Mouse (Mus musculus) midbrain, embryonic 15.5 days (tissue): ENCODE measurements around the gene Ttc9c. TPM values are rescaled to one million over a fixed set of nuclear protein-coding genes. Genes with fewer than 3 reads are reported as not detected.

Experiments
- ATAC-seq: fragments of 200-750 bp; cut with Nextera tagmentation; replicated peaks from 2 replicates; pipeline ENCODE4 v1.8.0; 2017; ENCODE audit warnings: moderate TSS enrichment
- H3K27ac ChIP-seq: fragments of 300-500 bp; sonication (generic); 2 replicates; pipeline ENCODE4 v1.5.1; 2015; ENCODE audit warnings: mild to moderate bottlenecking, inconsistent platforms
- H3K27me3 ChIP-seq: fragments of 300-500 bp; sonication (generic); replicated peaks from 2 replicates; pipeline ENCODE4 v1.6.1; 2015; ENCODE audit warnings: inconsistent platforms
- H3K36me3 ChIP-seq: fragments of 300-500 bp; sonication (generic); replicated peaks from 2 replicates; pipeline ENCODE4 v1.6.1; 2015; ENCODE audit warnings: inconsistent platforms
- H3K4me1 ChIP-seq: fragments of 300-500 bp; sonication (generic); 2 replicates; pipeline ENCODE4 v1.6.1; 2015; ENCODE audit warnings: inconsistent platforms
- H3K4me2 ChIP-seq: fragments of 300-500 bp; sonication (generic); 2 replicates; pipeline ENCODE4 v1.6.1; 2015; ENCODE audit warnings: inconsistent platforms, mild to moderate bottlenecking, moderate library complexity
- H3K4me3 ChIP-seq: fragments of 300-500 bp; sonication (generic); 2 replicates; pipeline ENCODE4 v1.5.1; 2015; ENCODE audit warnings: mild to moderate bottlenecking, inconsistent platforms
- H3K9ac ChIP-seq: fragments of 300-500 bp; sonication (generic); 2 replicates; pipeline ENCODE4 v1.6.1; 2015; ENCODE audit warnings: mild to moderate bottlenecking, inconsistent platforms
- H3K9me3 ChIP-seq: fragments of 300-500 bp; sonication (generic); 2 replicates; pipeline ENCODE4 v1.6.1; 2016; ENCODE audit warnings: inconsistent platforms
- WGBS: fragments of 180-500 bp; shearing (Covaris S2); methylation state at CpG from one replicate; pipeline ENCODE4 v1.1.7; 2015; ENCODE audit warnings: mixed read lengths; 5-methylcytosine and 5-hydroxymethylcytosine counted together
- polyA plus RNA-seq: library from polyadenylated mRNA; unstranded; fragments of >200 nt; fragmentation: Nextera tagmentation; extraction: Ambion mirVana; gene quantifications from 2 replicates; pipeline ENCODE4 v1.2.1, GENCODE M21; 2015

Ttc9c gene
- polyA plus RNA-seq, result 59.8 and 60.4 TPM in 2 replicates

- Histone ChIP-seq H3K9me3 (no peaks in the 10 kb centered on the region), H3K4me1 (peaks cover 60% of the 10 kb centered on the region), H3K36me3 (peaks cover 8% of the 10 kb centered on the region; the same call in 1 of the 2 replicates), H3K4me2 (peak within 1 kb of the TSS; percentile 88), H3K27ac (peak within 1 kb of the TSS; percentile 98), H3K27me3 (no peaks in the 10 kb centered on the region), H3K4me3 (peak within 1 kb of the TSS; percentile 84), H3K9ac (peak within 1 kb of the TSS; percentile 90)
- peak; percentile 94 for ATAC-seq
- under 1% methylated on average over 33 of the region's 33 CpGs for WGBS
Observed at GRCm38 (mm10) chr19:8818801-8819595, at the start of gene Ttc9c. TSS of gene Ttc9c (minus strand) at chr19:8819333.

DNA sequence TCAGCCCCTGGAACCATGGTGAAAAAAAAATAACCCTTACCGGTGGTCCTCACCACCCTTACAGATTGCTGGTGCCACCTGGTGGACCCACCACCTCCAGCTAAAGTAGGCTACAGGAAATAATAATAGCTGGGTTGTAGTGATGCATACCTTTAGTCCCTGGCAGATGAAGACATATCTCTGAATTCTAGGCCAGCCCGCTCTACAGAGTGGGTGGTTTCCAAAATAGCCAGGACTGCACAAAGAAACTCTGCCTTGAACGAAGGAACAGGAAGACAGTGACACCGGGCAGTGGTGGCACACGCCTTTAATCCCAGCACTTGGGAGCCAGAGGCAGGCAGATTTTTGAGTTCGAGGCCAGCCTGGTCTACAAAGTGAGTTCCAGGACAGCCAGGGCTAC is 45.1 kb upstream of the Ttc9c start:
- no peaks in the 10 kb centered on the region for H3K4me1 ChIP-seq
- no peak overlapping the region for H3K27ac ChIP-seq
- ATAC-seq, result no peak
- H3K27me3 ChIP-seq, result no peaks in the 10 kb centered on the region
- H3K9ac ChIP-seq, result no peak overlapping the region
- 81% methylated on average over 6 of the region's 6 CpGs for WGBS
- no peak overlapping the region for H3K4me2 ChIP-seq
- H3K4me3 ChIP-seq, result no peak overlapping the region
- H3K9me3 ChIP-seq, result no peaks in the 10 kb centered on the region
- H3K36me3 ChIP-seq, result no peaks in the 10 kb centered on the region

DNA sequence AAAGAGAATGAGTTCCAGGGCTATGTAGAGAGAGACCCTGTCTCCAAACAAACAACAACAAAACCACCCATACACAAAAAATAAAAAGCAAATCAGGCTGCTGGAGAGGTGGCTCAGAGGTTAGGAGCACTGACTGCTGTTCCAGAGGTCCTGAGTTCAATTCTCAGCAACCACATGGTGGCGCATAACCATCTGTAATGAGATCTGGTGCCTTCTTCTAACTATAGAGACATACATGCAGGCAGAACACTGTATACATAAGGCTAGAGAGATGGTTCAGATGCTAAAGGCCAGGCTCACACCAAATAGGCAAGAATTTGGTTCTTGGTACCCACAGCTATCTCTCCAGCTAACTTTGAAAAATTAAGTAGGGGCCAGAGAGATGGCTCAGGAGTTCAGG is 39.9 kb upstream of the Ttc9c start:
- no peak overlapping the region for H3K9ac ChIP-seq
- no peaks in the 10 kb centered on the region for H3K36me3 ChIP-seq
- no peak for ATAC-seq
- H3K4me3 ChIP-seq, result no peak overlapping the region
- no peak overlapping the region for H3K27ac ChIP-seq
- no peaks in the 10 kb centered on the region for H3K9me3 ChIP-seq
- 20% methylated on average over 1 of the region's 1 CpGs for WGBS
- no peak overlapping the region for H3K4me2 ChIP-seq
- no peaks in the 10 kb centered on the region for H3K27me3 ChIP-seq
- no peaks in the 10 kb centered on the region for H3K4me1 ChIP-seq

DNA sequence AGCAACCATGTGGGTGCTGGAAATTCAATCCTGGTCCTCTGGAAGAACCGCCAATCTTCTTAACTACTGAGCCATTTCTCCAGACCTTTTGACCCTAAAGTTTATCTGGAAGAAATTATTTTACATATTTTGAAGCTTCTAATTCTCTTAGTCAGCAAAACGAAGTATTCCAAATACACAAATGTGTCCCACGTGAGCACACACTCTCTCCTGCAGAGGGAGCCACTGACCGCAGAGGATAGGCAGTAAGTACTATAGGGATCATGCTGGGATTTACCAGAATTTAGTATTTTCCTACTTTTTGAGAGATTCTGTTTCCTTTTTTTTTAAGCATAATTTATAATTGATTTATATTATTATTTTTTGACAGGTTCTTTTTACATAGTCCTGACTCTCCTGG is 38.6 kb upstream of the Ttc9c start:
- H3K27me3 ChIP-seq, result no peaks in the 10 kb centered on the region
- no peak overlapping the region for H3K27ac ChIP-seq
- H3K4me1 ChIP-seq, result no peaks in the 10 kb centered on the region
- WGBS, result 41% methylated on average over 4 of the region's 4 CpGs
- no peak overlapping the region for H3K4me2 ChIP-seq
- H3K4me3 ChIP-seq, result no peak overlapping the region
- ATAC-seq, result no peak
- H3K9me3 ChIP-seq, result no peaks in the 10 kb centered on the region
- no peak overlapping the region for H3K9ac ChIP-seq
- H3K36me3 ChIP-seq, result no peaks in the 10 kb centered on the region

DNA sequence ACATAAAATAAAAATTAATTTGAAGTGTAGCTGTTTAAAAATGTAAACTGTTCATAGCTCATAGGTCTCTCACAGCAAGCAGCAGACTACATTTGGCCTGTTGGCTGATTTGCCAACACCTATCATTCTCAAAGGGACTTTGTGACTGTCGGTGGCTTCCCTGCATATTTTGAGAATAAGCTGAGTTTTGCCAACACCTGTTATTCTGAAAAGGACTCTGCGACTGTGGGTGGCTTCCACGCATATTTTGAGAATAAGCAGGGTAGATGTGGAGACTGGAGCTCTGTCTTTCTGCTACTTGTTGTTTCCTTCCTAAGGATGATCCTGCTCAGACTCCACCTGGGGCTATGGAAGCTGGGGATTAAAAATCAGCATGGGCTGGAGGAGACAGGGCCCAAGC is 34.0 kb upstream of the Ttc9c start:
- no peak overlapping the region for H3K4me3 ChIP-seq
- H3K4me2 ChIP-seq, result no peak overlapping the region
- H3K9me3 ChIP-seq, result no peaks in the 10 kb centered on the region
- H3K27ac ChIP-seq, result no peak overlapping the region
- peaks cover 7% of the 10 kb centered on the region; the same call in 1 of the 2 replicates for H3K36me3 ChIP-seq
- ATAC-seq, result no peak
- H3K9ac ChIP-seq, result no peak overlapping the region
- no peaks in the 10 kb centered on the region for H3K27me3 ChIP-seq
- no peaks in the 10 kb centered on the region for H3K4me1 ChIP-seq
- 83% methylated on average over 3 of the region's 3 CpGs for WGBS

- Histone ChIP-seq H3K4me1 (no peaks in the 10 kb centered on the region), H3K9ac (no peak overlapping the region), H3K27me3 (no peaks in the 10 kb centered on the region), H3K4me3 (no peak overlapping the region), H3K9me3 (no peaks in the 10 kb centered on the region), H3K27ac (no peak overlapping the region), H3K36me3 (peaks cover 9% of the 10 kb centered on the region), H3K4me2 (no peak overlapping the region)
- 65% methylated on average over 10 of the region's 10 CpGs for WGBS
- no peak for ATAC-seq
Observed at GRCm38 (mm10) chr19:8852236-8852928, 33.2 kb upstream of the Ttc9c start.

- H3K9ac ChIP-seq, result no peak overlapping the region
- no peaks in the 10 kb centered on the region for H3K27me3 ChIP-seq
- H3K27ac ChIP-seq, result no peak overlapping the region
- no peak overlapping the region for H3K4me2 ChIP-seq
- no peaks in the 10 kb centered on the region for H3K4me1 ChIP-seq
- peaks cover 16% of the 10 kb centered on the region for H3K36me3 ChIP-seq
- 56% methylated on average over 7 of the region's 7 CpGs for WGBS
- no peaks in the 10 kb centered on the region for H3K9me3 ChIP-seq
- no peak for ATAC-seq
- H3K4me3 ChIP-seq, result no peak overlapping the region
Observed at GRCm38 (mm10) chr19:8851639-8852038, 32.5 kb upstream of the Ttc9c start.

DNA sequence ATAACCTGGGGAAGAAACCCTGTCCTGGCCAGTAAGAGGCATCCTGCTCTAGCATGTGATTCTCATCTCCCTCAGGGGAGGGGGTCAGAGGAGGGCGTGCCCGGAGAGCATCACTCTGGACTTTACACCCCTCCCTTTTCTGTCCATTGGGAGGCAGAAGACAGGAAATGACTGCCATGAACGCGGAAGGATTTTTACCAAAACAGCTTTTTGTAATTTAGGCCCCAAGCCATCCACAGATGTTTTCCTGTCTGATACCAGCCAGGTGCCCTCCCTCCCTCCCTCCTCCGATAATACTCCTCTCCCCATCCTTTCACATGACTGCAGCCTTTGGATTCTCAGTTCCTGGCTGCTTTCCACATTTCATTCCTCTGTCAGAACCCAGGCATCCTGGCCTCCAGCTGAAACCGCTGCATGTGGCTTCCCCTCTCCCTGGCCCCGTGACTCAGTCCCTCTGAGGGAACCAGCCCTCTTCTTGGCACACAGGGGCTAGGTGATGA is 31.3 kb upstream of the Ttc9c start, which contains the start of gene Lrrn4cl:
Lrrn4cl (plus strand) TSS at position 367 of the 500 bp plus-strand sequence.
- ATAC-seq, result 0 out of 2 replicates have a peak, but pooled peaks have one; percentile 41
- Histone ChIP-seq H3K36me3 (peaks cover 28% of the 10 kb centered on the region), H3K9me3 (no peaks in the 10 kb centered on the region), H3K27ac (no peak within 1 kb of the TSS), H3K27me3 (no peaks in the 10 kb centered on the region), H3K4me2 (no peak within 1 kb of the TSS), H3K4me3 (no peak within 1 kb of the TSS), H3K9ac (no peak within 1 kb of the TSS), H3K4me1 (no peaks in the 10 kb centered on the region)
- 47% methylated on average over 7 of the region's 7 CpGs for WGBS

- Histone ChIP-seq H3K4me2 (no peak overlapping the region), H3K9ac (no peak overlapping the region), H3K9me3 (no peaks in the 10 kb centered on the region), H3K27ac (no peak overlapping the region), H3K4me1 (no peaks in the 10 kb centered on the region), H3K4me3 (no peak overlapping the region), H3K27me3 (no peaks in the 10 kb centered on the region), H3K36me3 (peaks cover 28% of the 10 kb centered on the region)
- no peak for ATAC-seq
- WGBS, result 87% methylated on average over 5 of the region's 5 CpGs
Observed at GRCm38 (mm10) chr19:8848356-8848755, 29.2 kb upstream of the Ttc9c start.

GRCm38 (mm10) chr19:8844371-8845129 is 25.4 kb upstream of the Ttc9c start:
- Histone ChIP-seq H3K9me3 (no peaks in the 10 kb centered on the region), H3K4me2 (no peak overlapping the region), H3K27ac (no peak overlapping the region), H3K4me1 (peaks cover 21% of the 10 kb centered on the region), H3K36me3 (peaks cover 28% of the 10 kb centered on the region), H3K27me3 (no peaks in the 10 kb centered on the region), H3K9ac (no peak overlapping the region), H3K4me3 (no peak overlapping the region)
- WGBS, result 54% methylated on average over 5 of the region's 5 CpGs
- no peak for ATAC-seq

GRCm38 (mm10) chr19:8842961-8843360 is 23.8 kb upstream of the Ttc9c start:
- ATAC-seq, result no peak
- Histone ChIP-seq H3K4me1 (peaks cover 21% of the 10 kb centered on the region), H3K9me3 (no peaks in the 10 kb centered on the region), H3K27ac (no peak overlapping the region), H3K36me3 (peaks cover 21% of the 10 kb centered on the region), H3K4me3 (no peak overlapping the region), H3K4me2 (no peak overlapping the region), H3K9ac (no peak overlapping the region; the same call in 1 of the 2 replicates), H3K27me3 (no peaks in the 10 kb centered on the region)
- 91% methylated on average over 6 of the region's 6 CpGs for WGBS

- H3K9ac ChIP-seq, result peak overlapping the region; percentile 89
- peak overlapping the region; percentile 60 for H3K4me2 ChIP-seq
- peak overlapping the region; percentile 66 for H3K4me3 ChIP-seq
- H3K36me3 ChIP-seq, result peaks cover 5% of the 10 kb centered on the region
- 90% methylated on average over 7 of the region's 7 CpGs for WGBS
- no peaks in the 10 kb centered on the region for H3K9me3 ChIP-seq
- no peak for ATAC-seq
- H3K4me1 ChIP-seq, result peaks cover 27% of the 10 kb centered on the region
- H3K27ac ChIP-seq, result peak overlapping the region; percentile 98; the same call in 1 of the 2 replicates
- no peaks in the 10 kb centered on the region for H3K27me3 ChIP-seq
Observed at GRCm38 (mm10) chr19:8841012-8841411, 21.9 kb upstream of the Ttc9c start.
